Mouse (Mus musculus) right cerebral cortex, postnatal 14 days (tissue): Measurements from ENCODE around the gene 3110009E18Rik.
A peak's percentile ranks its signal among the peaks of the same experiment; 100 is the strongest.

Experiments used
- DNase-seq: peaks from one replicate; pipeline ENCODE4 v3.0.0; 2022

3110009E18Rik gene

GRCm38 (mm10) chr1:120146994-120147393 is 26.0 kb downstream of the 3110009E18Rik start:
- DNase-seq, result no peak

DNA sequence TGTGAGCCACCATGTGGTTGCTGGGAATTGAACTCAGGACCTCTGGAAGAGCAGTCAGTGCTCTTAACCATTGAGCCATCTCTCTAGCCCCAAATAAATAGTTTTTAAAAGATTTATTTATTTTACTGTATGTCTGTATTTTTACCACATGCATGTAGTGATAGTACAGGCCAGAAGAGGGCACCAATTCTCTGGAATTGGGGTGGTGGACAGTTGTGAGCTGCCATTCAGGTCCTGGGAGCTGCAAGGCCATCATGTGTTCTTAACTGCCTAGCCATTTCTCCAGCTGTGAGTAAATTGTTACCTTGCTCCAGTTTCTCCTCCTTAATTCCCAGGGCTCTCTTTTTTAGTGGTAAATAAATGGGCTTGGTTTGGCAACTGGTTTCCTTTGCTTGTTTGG is 33.2 kb downstream of the 3110009E18Rik start:
- no peak for DNase-seq

DNA sequence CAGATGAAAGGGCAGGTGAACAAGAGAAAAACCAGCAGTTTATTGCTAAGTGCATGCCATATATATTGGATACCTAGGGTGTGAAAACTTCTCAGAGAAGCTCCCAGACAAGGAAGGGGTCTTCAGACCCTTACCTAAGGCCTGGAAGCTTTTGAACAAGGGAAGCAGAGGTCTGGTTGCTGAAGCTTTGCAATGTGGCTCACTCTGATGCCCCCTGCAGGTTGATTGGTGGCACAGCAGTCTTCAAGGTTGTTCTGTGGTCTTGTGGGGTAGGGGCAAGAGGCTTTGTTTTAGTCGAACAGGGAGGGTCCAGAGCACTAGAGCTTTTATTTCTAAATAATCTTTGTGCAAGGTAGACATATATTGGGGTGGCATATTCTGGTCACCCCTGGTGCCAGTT is 34.3 kb downstream of the 3110009E18Rik start:
- peak; percentile 19 for DNase-seq

DNA sequence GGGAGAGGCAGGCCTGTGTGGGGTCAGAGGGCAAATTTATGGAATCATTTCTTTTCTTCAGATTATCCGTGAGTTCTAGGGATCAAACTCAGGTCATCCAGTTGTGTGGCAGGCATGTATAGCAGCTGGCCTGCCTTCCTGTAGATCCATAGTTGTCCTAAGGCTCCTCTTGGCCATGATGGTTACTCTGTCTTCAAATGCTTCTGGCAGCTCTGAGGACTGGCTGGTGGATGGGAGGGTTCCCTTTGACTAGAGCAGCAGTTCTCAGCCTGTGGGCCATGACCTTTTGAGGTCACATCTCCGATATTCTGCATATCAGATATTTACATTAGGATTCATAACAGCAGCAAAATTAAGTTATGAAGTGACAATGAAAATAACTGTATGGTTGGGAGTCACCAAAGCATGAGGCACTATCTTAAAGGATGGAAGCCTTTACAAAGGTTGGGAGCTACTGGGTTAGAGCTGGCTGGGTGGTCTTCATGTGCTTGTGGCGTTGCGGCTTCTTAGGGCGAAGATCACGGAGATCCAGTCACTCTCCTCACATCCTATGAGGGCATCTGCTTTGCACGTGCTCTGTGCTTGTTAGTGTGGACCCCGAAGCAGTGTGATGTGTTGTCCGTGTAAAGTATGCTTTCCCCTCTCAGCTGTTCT is 37.6 kb downstream of the 3110009E18Rik start:
- DNase-seq, result no peak

- no peak for DNase-seq
These were observed 40.5 kb downstream of the 3110009E18Rik start for GRCm38 (mm10) chr1:120161502-120161901.

DNA sequence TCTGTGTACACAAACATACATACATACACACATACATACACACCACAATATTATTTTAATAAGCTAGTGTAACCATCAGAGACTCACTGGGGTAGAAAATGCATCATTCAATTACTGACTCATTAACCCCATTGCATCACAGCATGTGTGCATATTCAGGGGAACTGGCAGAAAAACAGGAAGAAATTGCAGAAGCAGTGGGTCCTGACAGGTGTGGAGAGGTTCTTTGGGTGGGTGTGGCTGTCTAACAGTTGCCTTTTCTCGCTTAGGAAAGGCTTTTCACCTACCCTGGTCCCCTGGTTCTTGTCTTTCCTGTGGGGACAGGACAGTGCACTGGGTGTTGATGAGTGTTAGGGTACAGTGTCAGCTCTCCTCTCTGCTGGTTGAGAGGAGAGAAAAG is 41.6 kb downstream of the 3110009E18Rik start:
- no peak for DNase-seq

DNA sequence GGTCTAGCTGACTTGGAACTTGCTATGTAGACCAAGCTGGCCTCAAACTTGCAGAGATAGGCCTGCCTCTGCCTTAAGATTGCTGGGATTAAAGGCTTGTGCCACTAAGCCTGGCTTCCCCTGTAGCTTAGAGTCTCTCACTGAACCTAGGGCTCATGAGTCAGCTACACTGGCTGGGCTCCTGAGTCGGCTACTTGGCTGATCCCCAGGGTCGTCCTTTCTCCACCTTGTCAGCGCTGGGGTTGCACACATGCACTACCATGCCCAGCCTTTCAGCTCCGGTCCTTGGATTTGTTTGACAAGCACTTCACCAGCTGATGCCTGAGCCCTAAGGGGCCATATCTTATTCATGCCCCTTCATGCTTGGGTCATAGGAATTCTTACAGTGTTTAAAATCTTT is 47.0 kb downstream of the 3110009E18Rik start:
- DNase-seq, result no peak

DNA sequence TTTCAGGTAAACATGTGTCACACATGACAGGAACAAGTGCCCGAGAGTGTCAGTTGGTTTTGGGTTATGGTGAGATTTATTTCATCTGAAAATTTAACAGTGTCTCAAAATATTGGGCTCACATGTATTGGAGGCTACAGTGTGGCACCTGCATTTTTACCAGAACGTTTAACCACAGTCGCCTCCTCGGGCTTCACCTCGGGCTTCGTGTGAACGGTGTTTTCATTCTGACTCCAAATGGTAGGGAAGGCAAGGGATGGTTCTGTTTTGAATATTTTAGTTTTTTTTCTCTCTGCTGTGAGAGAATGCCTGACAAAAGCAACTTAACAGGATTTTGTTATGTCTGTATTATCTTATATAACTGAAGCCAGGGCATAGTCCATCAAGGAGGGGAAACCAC is 47.7 kb downstream of the 3110009E18Rik start:
- DNase-seq, result no peak

DNA sequence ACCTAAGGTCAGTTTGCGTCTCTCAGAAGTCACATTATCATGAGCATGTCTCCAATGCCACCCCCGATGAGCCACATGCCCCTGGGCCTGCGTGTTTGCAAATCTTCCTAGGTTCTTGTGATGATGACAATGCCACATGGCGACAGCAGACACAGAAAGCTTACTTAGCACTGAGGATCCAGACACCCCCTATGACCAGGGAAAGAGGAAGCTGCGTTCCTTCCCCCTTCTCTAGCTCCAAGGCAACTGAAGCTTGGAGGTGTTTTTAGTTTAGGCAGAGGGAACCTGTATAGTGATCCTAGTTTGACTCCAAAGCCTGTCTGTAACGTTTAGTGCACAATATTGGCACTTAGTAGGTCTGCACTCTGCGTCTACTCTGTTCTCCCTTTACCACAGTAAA is 49.3 kb downstream of the 3110009E18Rik start:
- DNase-seq, result no peak

- DNase-seq, result no peak
These were observed 51.0 kb downstream of the 3110009E18Rik start for GRCm38 (mm10) chr1:120171819-120172521.

DNA sequence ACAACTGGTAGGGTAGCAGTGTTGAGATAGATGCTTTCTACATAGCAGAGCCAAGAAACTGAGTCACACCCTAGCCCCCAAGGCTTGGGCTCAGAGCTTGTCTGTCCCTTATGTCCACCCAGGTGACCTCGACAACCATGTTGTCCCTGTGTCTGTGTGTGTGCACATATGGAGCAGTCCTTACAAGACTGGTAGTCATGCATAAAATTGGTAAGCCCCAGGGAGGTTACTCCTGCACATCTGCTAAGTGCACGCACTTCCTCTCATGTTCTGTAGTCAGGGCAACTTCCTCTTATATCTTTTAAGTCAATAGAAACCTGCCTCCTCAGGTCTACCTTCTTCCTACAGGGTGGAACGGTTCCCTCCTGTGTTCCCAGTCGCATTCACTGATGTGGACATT is 54.0 kb downstream of the 3110009E18Rik start:
- DNase-seq, result no peak

GRCm38 (mm10) chr1:120176313-120176712 is 55.3 kb downstream of the 3110009E18Rik start:
- no peak for DNase-seq

GRCm38 (mm10) chr1:120177141-120177540 is 56.2 kb downstream of the 3110009E18Rik start:
- DNase-seq, result no peak

GRCm38 (mm10) chr1:120186204-120186603 is 65.2 kb downstream of the 3110009E18Rik start:
- no peak for DNase-seq

DNA sequence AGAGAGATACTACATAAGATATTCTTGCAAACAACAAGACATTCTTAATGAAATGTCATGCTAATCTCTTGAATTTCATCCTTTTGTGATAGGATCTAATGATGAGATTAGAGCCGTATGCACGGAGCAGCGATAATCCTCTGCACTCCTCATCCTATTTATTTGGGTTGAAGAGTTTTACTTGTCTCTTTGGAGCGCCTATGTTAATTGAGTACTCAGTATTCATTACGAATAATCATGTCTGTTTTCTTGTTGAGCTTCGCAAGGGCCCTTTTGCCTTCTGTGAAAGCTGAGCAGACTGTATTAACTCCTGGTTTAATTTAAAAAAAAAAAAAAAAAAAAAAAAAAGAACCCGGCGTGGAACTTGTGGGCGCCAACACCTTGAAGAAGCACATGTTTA is 65.7 kb downstream of the 3110009E18Rik start:
- no peak for DNase-seq

DNA sequence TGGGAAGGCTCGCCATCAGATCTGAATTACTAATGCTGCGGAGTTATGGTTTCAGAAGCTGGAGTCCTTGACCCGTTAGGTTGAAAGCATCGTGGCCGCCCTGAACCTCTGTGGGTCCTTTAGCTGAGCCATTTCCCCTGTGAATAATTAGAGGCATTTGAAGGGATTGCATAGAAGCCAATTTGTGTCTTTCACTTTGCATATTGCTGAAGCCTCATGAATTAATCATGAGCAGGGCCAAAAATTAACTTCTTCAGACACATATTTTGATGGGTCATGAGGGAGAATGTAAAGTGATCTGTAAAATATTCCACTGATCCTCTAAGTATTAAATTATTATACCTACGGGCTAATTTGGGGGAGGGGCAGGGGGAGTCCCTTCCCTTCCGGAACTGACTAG is 66.1 kb downstream of the 3110009E18Rik start:
- no peak for DNase-seq

DNA sequence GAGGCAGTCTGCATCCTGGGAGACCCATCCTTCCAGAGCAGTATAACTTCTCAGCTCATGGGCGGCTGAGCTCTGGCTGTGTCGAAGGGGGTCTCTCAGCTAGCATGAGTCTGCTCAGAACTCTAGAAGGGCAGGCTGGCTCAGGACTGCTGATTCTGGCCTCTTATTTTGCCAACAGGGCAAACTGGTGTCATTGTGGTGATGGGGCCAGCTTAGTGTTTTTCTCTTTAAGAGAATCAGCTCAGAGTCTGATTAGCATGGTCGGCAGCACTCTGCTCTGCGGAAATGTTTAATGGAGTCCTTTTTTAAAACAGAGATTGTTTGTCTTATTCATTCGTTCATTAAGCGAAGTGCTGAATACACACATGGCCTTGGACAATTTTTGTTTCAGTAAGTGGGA is 68.2 kb downstream of the 3110009E18Rik start:
- no peak for DNase-seq

DNA sequence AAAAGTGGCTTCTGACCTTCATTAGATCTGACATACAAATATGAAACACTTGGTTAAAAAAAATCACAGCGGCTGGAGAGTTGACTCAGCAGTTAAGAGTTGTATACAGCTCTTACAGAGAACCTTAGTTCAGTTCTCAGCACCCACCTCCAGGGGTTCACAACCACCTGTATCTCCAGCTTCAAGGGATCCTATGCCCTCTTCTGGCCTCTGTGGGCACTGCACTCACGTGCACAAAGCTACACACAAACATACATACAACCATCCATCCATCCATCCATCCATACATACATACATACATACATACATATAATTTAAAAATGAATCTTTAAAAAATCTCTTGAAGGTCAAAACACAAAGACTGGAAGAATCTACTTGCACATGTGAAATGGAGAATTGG is 69.3 kb downstream of the 3110009E18Rik start:
- DNase-seq, result no peak

GRCm38 (mm10) chr1:120190946-120191345 is 70.0 kb downstream of the 3110009E18Rik start:
- DNase-seq, result no peak

GRCm38 (mm10) chr1:120192321-120192720 is 71.3 kb downstream of the 3110009E18Rik start:
- no peak for DNase-seq

DNA sequence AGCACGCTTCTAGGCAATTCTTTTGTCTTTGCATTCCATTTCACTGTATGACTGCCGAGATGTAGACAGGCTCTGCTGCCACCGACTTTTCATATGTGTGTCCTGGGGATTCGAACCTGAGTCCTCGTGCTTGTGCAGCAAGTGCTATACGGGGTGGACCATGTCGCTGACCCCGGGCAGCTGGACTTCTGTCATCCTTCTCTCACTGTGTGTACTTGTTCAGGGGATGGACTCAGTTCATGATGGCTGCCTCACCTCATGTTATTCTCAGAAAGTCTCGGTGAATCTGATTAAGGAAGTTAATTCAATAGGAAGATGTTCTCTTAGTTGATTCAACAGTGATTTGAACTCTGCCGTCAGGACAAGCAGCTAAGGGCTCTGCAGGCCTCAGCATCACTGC is 72.6 kb downstream of the 3110009E18Rik start:
- no peak for DNase-seq

DNA sequence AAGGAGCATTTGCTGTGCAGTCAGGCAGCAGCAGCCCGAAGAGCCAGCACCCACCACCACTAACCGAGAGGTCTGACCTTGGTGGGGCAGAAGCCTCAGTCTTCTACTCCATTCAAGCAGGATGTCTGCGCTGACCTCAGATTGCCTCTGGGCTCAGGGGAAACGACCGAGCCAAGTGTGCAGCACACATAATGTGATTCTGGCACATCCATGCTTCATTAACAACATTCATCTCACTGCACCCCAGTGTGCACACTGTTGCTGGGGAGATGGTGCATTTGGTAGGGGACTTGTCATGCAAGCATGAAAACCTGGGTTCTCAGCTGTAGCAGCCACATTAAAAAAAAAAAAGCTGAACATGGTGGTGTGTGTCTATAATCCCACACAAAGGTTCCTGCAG is 75.0 kb downstream of the 3110009E18Rik start:
- DNase-seq, result no peak

- DNase-seq, result no peak
These were observed 75.7 kb downstream of the 3110009E18Rik start for GRCm38 (mm10) chr1:120196724-120197123.

DNA sequence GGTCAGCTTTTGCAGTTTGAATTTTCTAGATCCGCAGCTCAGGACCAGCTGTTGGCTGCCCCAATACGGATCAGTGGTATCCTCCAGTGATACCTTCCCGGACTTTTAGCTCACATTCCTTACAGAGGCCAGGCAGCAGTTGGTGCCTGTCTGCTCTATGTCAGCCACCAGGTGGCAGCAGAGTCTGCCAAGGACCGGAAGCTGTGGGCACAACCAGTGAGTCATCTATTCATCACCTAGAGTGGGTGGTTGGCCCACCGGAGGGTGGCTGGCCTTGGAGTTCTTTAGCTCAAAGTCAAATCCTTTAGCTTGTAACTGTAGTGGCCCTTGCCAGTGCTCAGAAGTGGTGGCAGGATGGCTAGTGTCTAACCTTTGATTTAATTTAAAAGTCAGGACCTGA is 76.2 kb downstream of the 3110009E18Rik start:
- DNase-seq, result peak; percentile 80

DNA sequence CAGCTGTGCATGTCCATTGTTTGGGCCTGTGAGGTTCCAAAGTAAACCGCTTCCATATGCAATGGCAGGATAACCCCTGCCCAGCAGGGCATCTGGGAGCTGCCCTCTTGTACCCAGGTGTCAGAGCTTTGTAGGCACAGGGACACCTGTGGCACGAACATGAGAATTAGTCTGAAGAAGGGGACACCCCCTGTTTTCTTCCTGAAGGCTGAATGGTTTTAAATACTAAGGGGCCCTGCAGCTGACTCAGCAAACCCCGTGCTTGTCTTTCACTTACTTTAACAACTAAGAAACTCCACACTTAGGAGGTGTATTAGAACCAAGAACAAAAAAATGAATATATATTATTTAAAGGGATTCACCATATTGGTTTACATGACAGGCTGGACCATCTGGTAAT is 77.2 kb downstream of the 3110009E18Rik start:
- DNase-seq, result no peak
